Mouse (Mus musculus) mesoderm, embryonic 11.5 days (tissue): ENCODE data around the gene Trmt6.

Experiments
- DNase-seq: peaks from one replicate; pipeline ENCODE4 v3.0.0-alpha.2; 2012; ENCODE audit warnings: low read depth, low spot score

Trmt6 gene

GRCm38 (mm10) chr2:132815608-132816314 lies at the start of gene Trmt6, which contains the start of gene Mcm8:
TSS of gene Trmt6 (minus strand) at chr2:132816055.
TSS of gene Mcm8 (plus strand) at chr2:132816141.
- peak; percentile 99 for DNase-seq

- DNase-seq: no peak
These were observed 47.5 kb upstream of the Trmt6 start for GRCm38 (mm10) chr2:132863325-132863724.

GRCm38 (mm10) chr2:132861456-132861855 lies 45.6 kb upstream of the Trmt6 start:
- DNase-seq: no peak

- DNase-seq: no peak
These were observed 44.6 kb upstream of the Trmt6 start for GRCm38 (mm10) chr2:132860435-132860834.

- DNase-seq: no peak
These were observed 40.5 kb upstream of the Trmt6 start for GRCm38 (mm10) chr2:132856333-132856732.

GRCm38 (mm10) chr2:132853051-132853450 lies 37.2 kb upstream of the Trmt6 start:
- DNase-seq: no peak

- DNase-seq: no peak
These were observed 33.3 kb upstream of the Trmt6 start for GRCm38 (mm10) chr2:132849141-132849540.

- no peak for DNase-seq
These were observed 32.5 kb upstream of the Trmt6 start for GRCm38 (mm10) chr2:132848361-132848760.

- DNase-seq: peak; percentile 7
These were observed 31.7 kb upstream of the Trmt6 start for GRCm38 (mm10) chr2:132847581-132847980.

DNA sequence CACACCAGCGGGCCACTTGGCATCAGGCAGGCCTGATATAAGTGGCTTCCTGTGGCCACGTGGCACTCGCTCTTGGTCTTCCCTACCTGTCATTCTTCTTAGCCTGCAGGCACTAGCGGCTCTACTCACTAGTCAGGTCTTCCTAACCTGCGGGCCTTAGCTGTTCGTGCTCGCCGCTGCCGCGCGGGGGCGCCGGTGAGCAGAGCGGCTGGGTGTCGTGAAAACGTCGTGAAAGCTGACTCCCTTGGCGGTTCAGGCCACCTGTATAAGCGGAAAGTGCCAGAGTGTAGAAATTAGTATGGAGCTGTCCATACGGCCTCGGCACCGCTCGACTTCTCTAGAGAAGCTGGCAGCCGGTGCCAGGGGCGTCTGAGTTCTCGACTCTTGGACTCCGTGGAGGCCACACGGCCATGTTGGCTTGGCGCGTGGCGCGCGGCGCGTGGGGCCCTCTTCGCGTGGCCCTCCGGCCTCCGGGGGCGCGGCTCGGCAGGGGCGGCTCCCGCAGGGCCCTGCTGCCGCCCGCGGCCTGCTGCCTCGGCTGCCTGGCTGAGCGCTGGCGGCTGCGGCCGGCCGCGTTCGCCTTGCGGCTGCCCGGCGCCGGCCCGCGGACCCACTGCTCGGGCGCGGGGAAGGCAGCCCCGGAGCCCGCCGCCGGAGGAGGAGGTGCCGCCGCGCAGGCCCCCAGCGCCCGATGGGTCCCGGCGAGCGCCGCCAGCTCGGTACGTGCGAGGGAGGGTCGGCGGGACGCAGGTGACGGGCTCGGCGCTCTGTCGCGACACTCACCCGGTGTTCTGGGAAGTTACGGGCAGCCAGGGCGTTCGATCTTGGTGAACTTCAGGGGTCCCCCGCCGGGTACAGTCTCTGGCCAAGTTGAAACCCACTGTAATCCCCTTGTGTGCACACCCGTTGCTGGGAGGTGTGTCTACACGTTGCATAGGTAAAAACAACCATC lies 30.8 kb upstream of the Trmt6 start, which contains the start of gene Crls1:
Gene Crls1 (plus strand): TSS at position 260 of the 952 bp plus-strand sequence.
- peak; percentile 96 for DNase-seq

- DNase-seq: no peak
These were observed 25.2 kb upstream of the Trmt6 start for GRCm38 (mm10) chr2:132841071-132841470.

- DNase-seq: no peak
These were observed 12.9 kb downstream of the Trmt6 start for GRCm38 (mm10) chr2:132802976-132803375.

- DNase-seq: no peak
These were observed 21.7 kb downstream of the Trmt6 start for GRCm38 (mm10) chr2:132794204-132794586.

DNA sequence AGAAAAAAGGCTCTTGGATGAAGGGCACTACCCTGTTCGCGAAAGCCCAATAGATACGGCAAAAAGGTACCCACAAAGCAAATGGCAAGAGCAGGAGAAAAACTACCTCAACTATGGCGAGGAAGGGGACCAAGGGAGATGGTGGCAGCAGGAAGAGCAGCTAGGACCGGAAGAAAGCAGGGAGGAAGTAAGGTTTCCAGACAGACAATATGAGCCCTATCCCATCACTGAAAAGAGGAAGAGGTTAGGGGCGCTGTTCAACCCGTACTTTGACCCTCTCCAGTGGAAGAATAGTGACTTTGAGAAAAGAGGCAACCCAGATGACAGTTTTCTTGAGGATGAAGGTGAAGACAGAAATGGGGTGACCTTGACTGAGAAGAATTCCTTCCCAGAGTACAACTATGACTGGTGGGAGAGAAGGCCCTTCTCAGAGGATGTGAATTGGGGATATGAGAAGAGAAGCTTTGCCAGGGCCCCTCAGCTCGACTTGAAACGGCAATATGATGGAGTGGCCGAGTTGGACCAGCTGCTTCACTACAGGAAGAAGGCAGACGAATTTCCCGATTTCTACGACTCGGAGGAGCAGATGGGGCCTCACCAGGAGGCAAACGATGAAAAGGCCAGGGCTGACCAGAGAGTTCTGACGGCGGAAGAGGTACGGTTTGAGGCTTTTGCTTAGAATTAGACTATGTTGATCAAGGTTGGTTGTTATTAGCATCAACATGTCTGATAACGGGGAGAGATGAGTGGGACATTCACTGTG lies 22.2 kb downstream of the Trmt6 start:
- DNase-seq: no peak

DNA sequence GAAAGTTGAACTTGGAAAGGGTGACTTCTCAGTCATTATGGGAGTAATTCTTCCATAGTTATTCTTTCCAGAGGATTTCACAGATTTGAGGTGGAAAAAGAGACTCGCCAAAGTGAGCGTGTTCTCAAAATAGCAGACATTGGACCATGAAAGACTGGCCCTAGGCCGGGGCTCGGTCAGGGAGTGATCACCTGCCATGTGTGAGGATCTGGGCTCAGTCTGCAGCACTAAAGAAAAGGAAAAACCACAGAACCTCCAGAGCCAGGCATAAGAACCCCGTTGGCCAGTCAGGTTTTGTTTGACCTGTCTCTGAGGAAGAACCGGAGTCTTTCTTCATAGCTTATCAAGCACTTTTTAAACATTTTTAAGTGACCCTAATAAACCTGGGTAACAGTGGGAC lies 31.8 kb downstream of the Trmt6 start:
- no peak for DNase-seq

DNA sequence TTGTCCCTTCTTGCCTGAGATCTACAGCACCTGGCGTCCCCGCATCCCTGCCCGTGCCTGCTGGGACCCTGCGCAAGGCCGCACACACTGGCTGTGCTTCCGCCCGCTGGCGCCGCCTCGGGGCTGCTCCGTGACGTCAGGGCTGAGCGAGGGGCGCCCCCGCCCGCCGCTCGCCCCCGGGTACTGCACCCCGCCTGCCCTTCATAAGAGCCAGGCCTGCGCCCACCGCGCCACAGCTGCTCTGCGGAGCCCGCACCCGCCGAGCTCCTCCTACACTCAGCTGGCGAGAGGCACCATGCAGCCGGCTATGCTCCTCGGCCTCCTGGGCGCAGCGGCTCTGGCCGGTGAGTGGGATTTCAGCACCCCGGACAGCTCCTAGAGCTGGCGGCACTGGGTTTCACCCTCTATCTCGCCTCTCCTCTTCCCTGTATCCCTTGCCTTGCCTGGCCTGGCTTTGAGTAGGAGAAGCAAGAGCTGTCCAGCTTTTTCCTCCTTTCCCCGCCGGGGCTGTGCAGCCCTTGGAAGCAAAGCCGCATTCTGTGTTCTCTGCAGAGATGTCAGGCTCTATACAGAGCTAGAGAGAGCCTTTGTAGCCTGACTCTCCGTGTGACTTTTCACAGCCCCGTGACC lies 34.3 kb downstream of the Trmt6 start:
- DNase-seq: peak; percentile 96

DNA sequence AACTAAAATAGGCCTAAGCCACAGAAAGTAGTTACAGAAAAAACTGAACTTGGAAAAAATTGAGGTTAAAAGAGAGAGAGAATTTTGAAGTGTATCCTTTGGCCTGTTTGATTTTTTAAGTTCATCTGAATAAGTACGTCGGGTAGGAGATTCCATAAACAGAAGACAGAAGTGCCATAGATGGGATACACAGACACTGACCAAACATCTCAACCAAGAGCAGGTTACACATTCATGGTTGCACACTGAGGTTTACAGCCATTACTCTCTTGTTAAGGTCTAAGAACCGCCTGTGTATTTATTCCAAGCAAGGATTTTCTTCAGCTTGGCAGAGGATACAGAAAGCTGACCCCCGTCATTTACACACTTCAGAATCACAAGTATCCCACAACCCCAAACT lies 34.9 kb downstream of the Trmt6 start, which contains the start of gene Chgb:
Gene Chgb (plus strand): TSS at position 301 of the 400 bp plus-strand sequence.
- DNase-seq: no peak

DNA sequence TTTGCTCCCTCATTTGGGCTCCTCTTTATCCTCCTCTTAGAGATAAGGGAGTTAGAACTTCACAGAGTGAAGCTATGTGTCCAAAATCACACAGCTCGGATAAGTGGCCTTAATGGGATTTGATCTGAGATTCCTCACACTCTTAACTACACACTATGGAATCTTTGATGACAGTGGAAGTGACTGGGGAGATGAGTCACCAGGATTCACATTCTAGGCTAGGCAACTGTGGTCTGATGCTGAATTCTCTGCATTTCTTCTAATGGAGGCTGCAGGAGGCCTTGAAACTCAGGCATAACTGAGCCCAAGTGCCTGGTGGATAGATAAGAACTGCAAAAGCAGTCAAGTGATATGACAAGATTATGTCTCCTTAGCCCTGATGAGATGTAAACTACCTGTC lies 45.0 kb downstream of the Trmt6 start:
- no peak for DNase-seq

GRCm38 (mm10) chr2:132757911-132758310 lies 57.9 kb downstream of the Trmt6 start:
- no peak for DNase-seq
